Mouse (Mus musculus) small intestine, adult 2 months (tissue): ENCODE measurements around the gene Ager. TPM values are rescaled to one million over a fixed set of nuclear protein-coding genes. Genes with fewer than 3 reads are reported as not detected.

Experiments used
- H3K27ac ChIP-seq: fragments of 200-500 bp; 2 replicates; pipeline ENCODE4 v1.5.1; 2012; ENCODE audit warnings: low read depth, low read length, control low read depth, inconsistent platforms; ENCODE audit not compliant: insufficient read depth
- H3K27me3 ChIP-seq: fragments of 200-500 bp; 2 replicates; pipeline ENCODE4 v1.6.1; 2012; ENCODE audit warnings: mild to moderate bottlenecking, moderate library complexity, low read length, inconsistent platforms; ENCODE audit not compliant: control insufficient read depth, insufficient read depth
- H3K36me3 ChIP-seq: fragments of 200-500 bp; 2 replicates; pipeline ENCODE4 v1.6.1; 2012; ENCODE audit warnings: mild to moderate bottlenecking, low read length, control low read depth, inconsistent platforms; ENCODE audit not compliant: control insufficient read depth, insufficient read depth
- H3K4me1 ChIP-seq: fragments of 200-500 bp; 2 replicates; pipeline ENCODE4 v1.6.1; 2012; ENCODE audit warnings: low read length, inconsistent platforms, mixed read lengths; ENCODE audit not compliant: control insufficient read depth, insufficient read depth, insufficient read length
- H3K4me3 ChIP-seq: fragments of 200-500 bp; 2 replicates; pipeline ENCODE4 v1.5.1; 2012; ENCODE audit warnings: low read depth, mild to moderate bottlenecking, control low read depth, inconsistent platforms, low read length, moderate library complexity
- CTCF ChIP-seq: fragments of 200-500 bp; IDR thresholded peaks from 2 replicates; pipeline ENCODE4 v1.5.1; 2012; ENCODE audit warnings: low read depth, mild to moderate bottlenecking, control low read depth, inconsistent platforms, low read length, moderate library complexity, mixed read lengths; ENCODE audit not compliant: insufficient replicate concordance, insufficient read length; ENCODE audit errors: extremely low read depth
- POLR2A ChIP-seq: fragments of 200-500 bp; IDR thresholded peaks from 2 replicates; pipeline ENCODE4 v1.6.1; 2012; ENCODE audit warnings: low read depth, mild to moderate bottlenecking, control low read depth, inconsistent platforms, low read length, moderate library complexity
- WGBS: fragments of 180-500 bp; shearing (Covaris S2); methylation state at CpG from one replicate; pipeline ENCODE4 v1.1.7; 2018; 5-methylcytosine and 5-hydroxymethylcytosine counted together
- polyA plus RNA-seq: library from polyadenylated mRNA; depleted of rRNA; stranded (reverse); fragments of >200 nt; gene quantifications from 2 replicates; pipeline ENCODE4 v1.2.3, GENCODE M21; 2012

The Ager gene
- polyA plus RNA-seq, 1 experiment, result 1.7 TPM

GRCm38 (mm10) chr17:34567311-34567710 lies 30.4 kb upstream of the Ager start:
- H3K27me3 ChIP-seq, result no peaks in the 10 kb centered on the region
- no peak overlapping the region for H3K4me3 ChIP-seq
- WGBS, result 25% methylated on average over 9 of the region's 9 CpGs
- H3K4me1 ChIP-seq, result peaks cover 17% of the 10 kb centered on the region
- no peak overlapping the region for H3K27ac ChIP-seq
- no peaks in the 10 kb centered on the region for H3K36me3 ChIP-seq
- TF ChIP-seq POLR2A (no peak), CTCF (no peak)

GRCm38 (mm10) chr17:34568421-34568820 lies 29.2 kb upstream of the Ager start:
- Histone ChIP-seq H3K27me3 (no peaks in the 10 kb centered on the region), H3K4me1 (peaks cover 18% of the 10 kb centered on the region), H3K27ac (no peak overlapping the region), H3K4me3 (no peak overlapping the region), H3K36me3 (no peaks in the 10 kb centered on the region)
- 37% methylated on average over 13 of the region's 13 CpGs for WGBS
- TF ChIP-seq CTCF, result no peak
- TF ChIP-seq POLR2A, result no peak

- H3K27ac ChIP-seq, result no peak overlapping the region
- no peaks in the 10 kb centered on the region for H3K27me3 ChIP-seq
- H3K4me3 ChIP-seq, result no peak overlapping the region
- peaks cover 18% of the 10 kb centered on the region for H3K4me1 ChIP-seq
- no peaks in the 10 kb centered on the region for H3K36me3 ChIP-seq
- 91% methylated on average over 4 of the region's 4 CpGs for WGBS
- TF ChIP-seq CTCF (no peak), POLR2A (no peak)
These were observed 27.7 kb upstream of the Ager start for GRCm38 (mm10) chr17:34569919-34570318.

GRCm38 (mm10) chr17:34571875-34572274 lies 25.8 kb upstream of the Ager start:
- no peak overlapping the region for H3K4me3 ChIP-seq
- 43% methylated on average over 5 of the region's 5 CpGs for WGBS
- TF ChIP-seq CTCF, result peak; percentile 68; the same call in 1 of the 2 replicates
- no peak for TF ChIP-seq POLR2A

GRCm38 (mm10) chr17:34572361-34572760 lies 25.3 kb upstream of the Ager start:
- no peak for TF ChIP-seq POLR2A
- TF ChIP-seq CTCF, result no peak
- no peaks in the 10 kb centered on the region for H3K36me3 ChIP-seq
- peaks cover 27% of the 10 kb centered on the region for H3K4me1 ChIP-seq
- H3K27me3 ChIP-seq, result no peaks in the 10 kb centered on the region
- no peak overlapping the region for H3K27ac ChIP-seq
- no peak overlapping the region for H3K4me3 ChIP-seq
- WGBS, result 51% methylated on average over 15 of the region's 15 CpGs

More at GRCm38 (mm10) chr17:34571875-34572274, 25.8 kb upstream of the Ager start:
- Histone ChIP-seq H3K27me3 (no peaks in the 10 kb centered on the region), H3K36me3 (no peaks in the 10 kb centered on the region), H3K27ac (no peak overlapping the region), H3K4me1 (peaks cover 28% of the 10 kb centered on the region)

GRCm38 (mm10) chr17:34576577-34576976 lies 21.1 kb upstream of the Ager start:
- Histone ChIP-seq H3K4me1 (peaks cover 27% of the 10 kb centered on the region), H3K4me3 (no peak overlapping the region), H3K36me3 (no peaks in the 10 kb centered on the region), H3K27ac (peak overlapping the region; percentile 57), H3K27me3 (no peaks in the 10 kb centered on the region)
- TF ChIP-seq CTCF, result no peak
- no peak for TF ChIP-seq POLR2A
- 27% methylated on average over 5 of the region's 5 CpGs for WGBS

- H3K4me3 ChIP-seq, result no peak overlapping the region
- H3K27ac ChIP-seq, result no peak overlapping the region
- WGBS, result 91% methylated on average over 3 of the region's 3 CpGs
- peaks cover 27% of the 10 kb centered on the region for H3K4me1 ChIP-seq
- H3K27me3 ChIP-seq, result no peaks in the 10 kb centered on the region
- TF ChIP-seq POLR2A (no peak), CTCF (no peak)
- no peaks in the 10 kb centered on the region for H3K36me3 ChIP-seq
These were observed 19.6 kb upstream of the Ager start for GRCm38 (mm10) chr17:34578070-34578469.

- H3K36me3 ChIP-seq, result no peaks in the 10 kb centered on the region
- no peak overlapping the region for H3K4me3 ChIP-seq
- H3K27me3 ChIP-seq, result no peaks in the 10 kb centered on the region
- whole genome bisulfite sequencing, result 91% methylated on average over 12 of the region's 12 CpGs
- no peak for TF ChIP-seq CTCF
- TF ChIP-seq POLR2A, result no peak
- peaks cover 9% of the 10 kb centered on the region for H3K4me1 ChIP-seq
- H3K27ac ChIP-seq, result no peak overlapping the region
These were observed 15.1 kb upstream of the Ager start for GRCm38 (mm10) chr17:34582528-34582927.
